Mouse (Mus musculus): ENCODE results near the gene Rec8.
A peak's percentile ranks its signal among the peaks of the same experiment; 100 is the strongest.

The Rec8 gene

DNA sequence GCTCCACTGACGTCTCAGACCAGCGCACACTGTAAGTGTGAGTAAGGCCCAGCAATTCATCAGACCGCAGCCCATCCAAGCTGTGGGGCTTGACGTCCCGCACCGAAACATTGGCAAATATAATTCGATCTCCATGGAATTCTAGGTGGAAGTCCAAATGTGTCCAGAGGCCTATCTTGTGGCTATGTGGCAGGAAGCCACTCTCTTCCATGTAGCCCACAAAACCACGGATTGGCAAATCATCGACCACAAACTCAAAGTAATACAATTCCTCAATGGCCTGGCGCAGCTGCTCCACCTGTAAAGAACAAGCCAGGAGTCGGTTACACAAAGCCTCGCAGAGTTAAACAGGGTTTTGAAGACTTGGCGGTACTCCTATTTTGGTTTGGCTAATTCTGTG lies 23.5 kb downstream of the Rec8 start:
- no peak for DNase-seq (ENCODE audit: low read depth)

DNA sequence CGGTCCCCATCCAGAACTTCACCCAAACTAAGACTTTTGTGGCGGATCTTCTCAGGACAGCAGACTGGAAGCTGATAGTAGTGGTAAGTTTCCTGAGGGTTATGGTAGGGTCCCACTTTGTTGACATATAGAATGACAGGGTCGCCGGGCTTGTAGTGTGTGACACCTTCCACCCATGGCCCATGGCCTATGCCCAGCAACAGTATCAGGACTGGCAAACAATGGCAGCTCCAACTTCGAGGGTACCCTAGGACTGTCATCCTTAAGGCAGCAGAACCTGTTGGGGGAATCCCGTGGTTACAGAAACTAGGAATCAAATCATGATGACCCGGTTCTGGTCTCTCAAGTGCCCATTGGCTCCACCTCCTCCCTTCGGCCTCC lies 24.8 kb downstream of the Rec8 start:
- DNase-seq (ENCODE audit: low read depth), result no peak

DNA sequence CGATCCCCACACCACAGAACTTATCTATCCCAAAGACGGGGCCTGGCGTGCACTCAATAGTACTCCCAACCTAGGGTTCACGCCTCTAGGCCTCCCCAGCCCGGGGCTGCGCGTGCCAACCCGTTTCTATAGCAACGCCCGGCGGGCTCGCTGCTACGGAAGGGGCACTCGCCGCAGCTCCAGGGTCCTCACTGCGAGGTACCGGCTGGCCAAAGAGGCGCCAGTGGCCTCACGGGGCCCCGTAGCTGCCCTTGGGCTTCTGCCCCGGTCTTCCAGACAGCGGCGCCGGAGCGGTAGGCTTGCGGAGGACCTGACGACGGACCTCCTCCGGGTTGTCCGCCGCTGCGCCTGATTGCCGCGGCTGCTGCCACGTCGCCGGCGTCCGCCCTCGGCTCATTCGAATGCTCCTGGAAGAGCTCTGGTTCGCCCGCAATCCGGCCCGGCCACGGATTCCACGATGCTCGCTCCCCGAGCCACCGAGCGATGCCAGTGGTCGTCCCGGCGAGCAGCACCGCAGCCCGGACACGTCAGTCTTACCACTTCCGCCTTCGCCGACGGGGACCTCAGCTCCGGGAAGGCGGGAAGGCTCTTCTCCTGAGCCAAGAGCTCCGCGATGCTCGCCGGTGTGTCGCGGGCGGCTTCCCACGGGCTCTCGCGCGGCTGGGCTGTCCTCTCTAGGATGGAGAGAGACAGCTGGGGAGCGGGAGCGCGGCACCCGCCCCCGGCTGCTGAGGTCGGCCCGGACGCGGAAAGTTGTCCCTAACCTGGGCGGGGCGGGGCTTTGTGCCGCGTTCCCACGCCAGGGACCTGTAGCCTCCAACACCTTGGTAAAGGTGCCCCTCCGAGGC lies 25.4 kb downstream of the Rec8 start, which contains the start of gene Tm9sf1:
TSS of gene Tm9sf1 (minus strand) at position 747 of the 848 bp plus-strand sequence.
- peak; percentile 84 for DNase-seq (ENCODE audit: low read depth)

DNA sequence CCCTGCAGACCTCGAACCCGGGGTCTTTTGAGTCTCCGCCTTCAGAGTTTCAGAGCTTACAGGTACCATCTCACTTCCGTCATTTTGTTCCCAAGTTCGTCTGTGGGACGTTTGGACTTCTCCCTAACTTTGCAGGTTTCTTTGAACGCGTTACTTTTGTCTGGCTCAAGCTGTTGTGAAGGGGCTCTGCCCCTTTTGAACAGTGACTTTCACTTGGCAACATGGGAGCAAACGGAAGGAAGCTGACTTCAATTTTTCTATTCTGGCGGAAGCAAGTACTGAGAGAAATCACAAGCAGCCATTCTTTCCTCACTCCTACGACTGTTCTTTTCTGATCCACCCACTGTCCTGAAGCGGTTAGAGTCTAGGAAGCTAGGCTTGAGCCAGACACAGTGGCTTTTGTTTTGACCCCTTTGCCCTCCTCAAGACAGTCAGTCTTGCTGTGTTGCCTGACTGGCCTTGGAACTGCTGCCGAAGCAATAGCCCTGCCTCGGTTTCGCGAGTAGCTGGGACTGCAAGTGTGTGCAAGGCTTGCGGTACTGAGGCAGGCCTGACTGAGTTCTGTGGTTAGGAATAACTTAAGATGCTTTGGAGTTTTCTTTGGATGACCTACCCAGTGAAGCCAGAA lies 26.5 kb downstream of the Rec8 start:
- peak; percentile 67 for DNase-seq (ENCODE audit: low read depth)

DNA sequence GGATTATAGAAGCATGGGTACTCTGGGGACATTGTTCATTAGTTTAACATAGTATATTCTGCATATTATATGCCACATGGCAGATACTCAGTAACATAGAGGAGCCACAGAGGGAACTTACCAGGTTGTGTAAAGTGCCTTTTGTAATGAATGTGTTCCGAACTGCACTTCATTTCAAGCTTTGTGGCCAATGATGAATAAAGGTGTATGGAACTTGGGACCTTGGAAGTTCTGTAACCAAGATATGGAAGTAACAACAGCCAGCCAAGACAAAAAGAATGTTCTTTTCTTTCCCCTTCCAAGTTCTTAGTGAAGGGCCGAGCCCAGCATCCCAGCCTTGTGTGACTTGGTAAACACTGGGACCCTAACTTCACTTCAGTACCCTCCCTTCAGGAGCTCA lies 32.0 kb downstream of the Rec8 start, which contains the start of gene Tssk4:
TSS of gene Tssk4 (plus strand) at position 301 of the 400 bp plus-strand sequence.
- no peak for DNase-seq (ENCODE audit: low read depth)

DNA sequence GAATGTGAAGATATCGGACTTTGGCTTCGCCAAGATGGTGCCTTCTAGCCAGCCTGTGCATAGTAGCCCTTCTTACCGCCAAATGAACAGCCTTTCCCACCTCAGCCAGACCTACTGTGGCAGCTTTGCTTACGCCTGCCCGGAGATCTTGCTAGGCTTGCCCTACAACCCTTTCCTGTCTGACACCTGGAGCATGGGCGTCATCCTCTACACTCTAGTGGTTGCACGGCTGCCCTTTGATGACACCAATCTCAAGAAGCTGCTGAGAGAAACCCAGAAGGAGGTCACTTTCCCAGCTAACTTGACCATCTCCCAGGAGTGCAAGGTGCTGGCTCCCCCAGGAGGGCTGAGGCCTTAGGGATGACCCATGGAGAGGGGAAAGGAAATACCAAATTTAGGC lies 33.7 kb downstream of the Rec8 start:
- no peak for DNase-seq (ENCODE audit: low read depth)

DNA sequence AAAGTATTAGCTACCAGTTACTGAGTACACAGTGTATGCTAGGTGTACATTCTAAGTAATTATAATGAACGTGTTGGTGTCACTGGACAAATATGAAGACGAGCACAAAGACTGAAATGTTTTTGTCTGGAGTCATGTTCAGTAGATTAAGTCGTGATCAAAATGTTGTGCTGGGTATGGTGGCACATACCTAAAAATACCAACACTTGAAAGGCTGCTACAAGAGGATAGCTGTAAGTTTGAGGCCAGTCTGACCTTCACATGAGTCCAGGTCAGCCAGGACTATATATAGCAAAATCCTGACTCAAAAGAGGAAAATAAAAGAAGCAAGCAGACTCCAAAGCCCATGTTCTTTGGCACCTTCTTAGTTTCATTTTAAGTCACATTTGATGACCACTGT lies 39.1 kb downstream of the Rec8 start:
- no peak for DNase-seq (ENCODE audit: low read depth)

DNA sequence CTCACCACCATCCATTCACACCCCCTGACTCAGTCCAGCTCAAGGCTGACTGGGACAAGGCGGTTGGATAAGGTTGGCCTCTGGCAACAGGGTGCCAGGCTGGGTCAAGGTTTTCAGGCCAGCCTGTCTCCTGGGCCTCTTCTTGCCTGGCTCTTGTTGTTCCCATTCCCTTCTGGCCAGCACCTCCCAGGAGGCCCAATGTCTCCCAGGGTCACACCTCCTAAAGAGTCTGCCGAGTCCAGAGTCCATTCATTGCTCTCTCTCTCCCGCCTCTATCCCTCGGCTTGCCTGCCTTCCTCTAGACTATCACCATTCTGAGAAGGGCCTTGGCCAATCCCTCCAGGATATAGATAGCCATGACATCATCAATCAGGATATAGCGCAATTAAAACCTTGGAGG lies 40.2 kb downstream of the Rec8 start:
- DNase-seq (ENCODE audit: low read depth), result no peak

DNA sequence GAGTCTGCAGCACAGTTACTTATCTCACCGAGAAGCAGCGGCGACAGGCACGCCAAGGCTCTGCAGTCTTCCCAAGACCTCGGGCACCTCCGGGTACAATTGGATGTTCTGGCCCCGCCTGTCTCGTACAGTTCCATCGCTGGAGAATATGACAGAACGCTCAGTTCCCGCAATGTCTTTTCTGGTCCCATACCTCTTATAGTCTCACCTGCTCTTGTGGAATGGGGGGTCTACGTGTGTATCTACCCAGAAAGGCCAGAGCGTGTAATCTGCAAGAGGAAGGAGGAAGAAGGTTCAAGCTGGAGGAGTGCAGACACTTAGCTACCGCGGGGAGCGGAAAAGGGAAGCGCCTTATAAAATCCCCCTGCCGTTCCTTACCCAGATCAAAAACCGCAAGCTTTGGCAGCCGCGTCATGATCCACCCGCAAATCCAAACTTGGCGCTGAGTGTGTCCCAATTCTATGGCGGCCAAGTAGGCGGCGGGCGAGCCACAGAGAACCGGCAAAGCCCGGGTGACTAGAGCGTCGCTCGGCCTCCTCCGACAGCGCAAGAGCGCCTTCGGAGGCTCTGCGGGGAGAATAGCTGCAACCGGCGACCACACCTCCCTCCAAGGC lies 42.2 kb downstream of the Rec8 start, which contains the start of gene Mdp1:
TSS of gene Mdp1 (minus strand) at position 549 of the 614 bp plus-strand sequence.
- peak; percentile 86 for DNase-seq (ENCODE audit: low read depth)

DNA sequence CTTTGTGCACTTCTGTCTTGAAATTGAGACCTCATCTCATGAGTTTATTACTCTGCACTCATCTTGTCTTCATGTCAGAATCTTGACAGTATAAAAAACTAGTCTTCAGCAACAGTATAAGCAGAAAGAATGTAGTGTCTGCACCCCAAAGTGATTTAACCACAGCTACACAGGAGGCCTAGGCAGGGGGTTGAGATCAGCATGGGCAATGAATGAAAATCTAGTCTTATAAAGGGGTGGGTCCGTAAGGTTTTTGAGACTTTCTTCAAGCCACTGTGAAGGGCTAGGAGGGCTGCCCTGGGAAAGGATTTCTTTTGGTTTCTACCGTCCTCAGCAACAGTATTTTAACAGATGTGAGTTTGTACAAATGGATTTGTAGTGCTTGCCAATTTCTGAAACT lies 42.8 kb downstream of the Rec8 start:
- DNase-seq (ENCODE audit: low read depth), result no peak

DNA sequence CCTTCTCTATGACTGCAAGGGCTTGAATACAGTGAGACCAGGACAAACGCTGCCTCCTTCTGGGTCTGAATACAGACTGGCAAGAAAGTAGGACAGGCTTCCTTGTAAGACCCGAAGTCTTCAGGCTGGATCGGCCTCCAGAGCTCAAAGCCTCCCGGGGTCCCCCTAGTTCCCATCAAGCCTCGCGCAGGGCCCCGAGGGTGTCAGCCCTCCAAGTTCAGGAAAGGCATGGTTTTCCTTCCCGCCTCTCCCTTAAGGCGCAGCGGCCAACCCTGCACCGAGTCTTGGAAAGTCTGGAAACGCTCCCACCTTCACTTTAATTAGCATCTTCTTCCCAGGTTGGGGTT lies 53.6 kb downstream of the Rec8 start:
- DNase-seq (ENCODE audit: low read depth), result no peak

DNA sequence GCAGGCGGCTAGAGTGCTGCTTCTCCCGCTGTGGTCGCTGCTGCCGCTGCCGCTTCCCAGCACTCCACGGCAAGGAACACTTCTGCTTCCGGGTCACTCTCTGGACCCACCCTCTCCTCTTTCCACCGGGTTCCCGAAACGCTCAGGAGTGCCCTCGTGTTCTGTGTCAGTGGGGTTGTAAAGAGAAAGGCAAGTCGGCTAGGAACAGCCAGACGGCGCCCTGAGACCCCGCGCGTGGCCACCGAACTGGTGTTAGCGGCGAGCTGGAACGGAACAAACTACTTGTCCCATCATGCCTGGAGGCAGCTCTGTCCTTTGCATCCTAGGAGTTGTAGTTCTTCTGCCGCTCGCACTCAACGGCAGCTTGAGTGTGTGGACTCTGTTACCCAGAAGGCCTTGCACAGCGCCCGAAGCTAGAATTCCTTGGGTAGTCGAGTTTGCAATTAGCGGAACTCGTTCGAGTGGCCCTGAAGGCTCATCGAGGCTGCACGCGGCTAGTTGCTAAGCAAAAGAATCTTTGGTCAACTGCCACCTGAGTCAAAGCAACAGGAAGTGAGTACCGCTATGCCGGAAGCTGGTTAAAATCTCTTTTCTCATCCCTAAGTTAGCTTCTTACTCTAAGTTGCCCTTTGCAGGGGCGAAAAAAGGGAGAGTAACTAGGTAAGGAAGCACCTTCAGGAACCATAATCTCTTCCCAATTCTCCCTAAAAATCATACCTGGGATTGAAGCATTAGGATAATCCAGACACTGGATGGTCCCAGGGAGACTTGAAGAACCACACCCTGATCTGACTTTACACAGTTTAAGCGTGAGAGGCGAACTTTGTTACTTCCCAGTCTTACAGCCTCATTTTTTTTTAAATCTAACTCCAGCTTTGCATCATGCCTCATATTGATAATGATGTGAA lies 54.2 kb downstream of the Rec8 start, which contains the start of the genes Gmpr2 and Nedd8:
TSS of gene Gmpr2 (plus strand) at position 109 of the 908 bp plus-strand sequence.
TSS of gene Nedd8 (minus strand) at position 292 of the 908 bp plus-strand sequence.
- peak; percentile 94 for DNase-seq (ENCODE audit: low read depth)

DNA sequence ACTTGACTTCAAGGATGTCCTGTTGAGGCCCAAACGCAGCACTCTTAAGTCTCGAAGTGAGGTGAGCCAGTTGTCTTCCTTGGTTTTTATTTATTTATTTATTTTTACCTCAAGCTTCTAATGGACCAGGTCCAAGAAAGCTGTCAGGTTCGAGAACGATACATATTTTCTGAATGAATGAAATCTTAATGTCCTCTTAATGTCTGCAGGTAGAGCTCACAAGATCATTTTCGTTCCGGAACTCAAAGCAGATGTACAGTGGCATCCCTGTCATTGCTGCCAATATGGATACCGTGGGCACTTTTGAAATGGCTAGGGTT lies 54.9 kb downstream of the Rec8 start:
- DNase-seq (ENCODE audit: low read depth), result no peak
